Mouse (Mus musculus): Measurements from ENCODE around the gene Dennd5b. TPM values are rescaled to one million over a fixed set of nuclear protein-coding genes. Genes with fewer than 3 reads are reported as not detected.
A peak's percentile ranks its signal among the peaks of the same experiment; 100 is the strongest.

The Dennd5b gene
- total RNA-seq, 1 experiment from 2014 or later, result 56.2 TPM

GRCm38 (mm10) chr6:148971385-148971940 is 130.0 kb downstream of the Dennd5b start:
- no peak for ATAC-seq (ENCODE audit: extremely low read depth, insufficient number of reproducible peaks, low FRiP score, poor library complexity, severe bottlenecking)

DNA sequence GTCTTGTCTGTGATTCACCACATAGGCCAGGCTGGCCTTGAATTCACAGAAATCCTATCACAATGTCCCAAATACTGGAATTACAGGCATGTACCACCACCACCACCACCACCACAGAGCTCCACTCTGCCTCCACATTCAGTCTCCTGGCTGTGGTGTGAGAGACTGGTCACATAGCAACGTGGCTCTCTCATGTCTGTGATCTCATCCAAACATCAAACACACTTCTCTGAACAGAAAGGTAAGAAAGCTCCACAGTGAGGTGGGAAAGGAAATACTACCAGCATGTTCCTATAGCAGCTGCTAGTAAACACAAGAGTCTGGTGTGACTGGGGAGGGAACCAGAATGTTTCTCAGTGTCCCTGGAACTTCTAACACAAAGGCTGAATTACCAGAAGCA is 140.2 kb downstream of the Dennd5b start:
- ATAC-seq (ENCODE audit: extremely low read depth, insufficient number of reproducible peaks, low FRiP score, poor library complexity, severe bottlenecking), result no peak

DNA sequence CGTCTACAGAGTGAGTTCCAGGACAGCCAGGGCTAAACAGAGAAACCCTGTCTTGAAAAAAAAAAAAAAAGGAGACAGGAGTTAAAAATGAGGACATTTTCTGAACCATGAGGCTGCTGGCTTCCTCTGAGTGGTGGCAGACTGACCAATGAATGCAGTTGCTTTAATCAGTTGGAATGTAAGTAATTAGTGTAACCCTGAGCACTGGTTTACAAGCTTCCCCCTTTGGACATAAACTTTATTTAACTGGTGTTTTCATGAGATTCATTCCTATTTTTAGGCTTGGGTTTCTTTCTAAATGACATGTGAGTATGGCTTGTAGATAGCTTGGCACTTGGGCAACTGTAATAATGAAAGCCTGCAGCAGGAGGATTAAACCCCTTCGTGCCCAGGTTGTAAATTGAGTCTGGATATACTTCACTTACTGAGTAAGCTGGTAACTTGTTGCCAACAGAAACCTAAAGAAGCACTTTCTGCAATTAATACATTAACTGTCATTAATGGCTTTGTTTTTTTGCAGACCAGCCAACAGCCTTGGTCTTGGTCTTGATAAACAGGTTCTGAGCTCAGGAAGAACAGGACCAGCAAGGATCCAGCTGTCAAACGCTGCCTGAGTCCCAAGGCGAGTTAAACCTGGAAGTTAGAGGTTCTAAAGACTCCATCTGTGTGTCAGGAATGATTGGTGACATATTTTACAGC is 141.8 kb downstream of the Dennd5b start:
- ATAC-seq (ENCODE audit: extremely low read depth, insufficient number of reproducible peaks, low FRiP score, poor library complexity, severe bottlenecking), result no peak

DNA sequence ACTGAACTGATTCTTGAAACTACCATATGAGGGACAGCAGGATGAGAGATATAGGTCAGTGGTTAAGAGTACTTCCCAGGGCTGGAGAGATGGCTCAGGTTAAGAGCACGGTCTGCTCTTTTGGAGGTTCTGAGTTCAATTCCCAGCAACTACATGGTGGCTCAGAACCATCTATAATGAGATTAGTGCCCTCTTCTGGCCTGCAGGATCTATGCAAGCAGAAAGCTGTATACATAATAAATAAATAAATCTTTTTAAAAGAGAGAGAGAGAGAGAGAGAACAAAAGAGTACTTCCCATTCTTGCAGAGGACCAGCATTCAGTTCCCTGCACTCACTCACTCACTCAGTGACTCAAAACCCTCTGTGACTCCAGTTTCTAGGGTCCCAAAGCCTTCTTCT is 142.8 kb downstream of the Dennd5b start:
- ATAC-seq (ENCODE audit: extremely low read depth, insufficient number of reproducible peaks, low FRiP score, poor library complexity, severe bottlenecking), result no peak

GRCm38 (mm10) chr6:148957046-148957445 is 144.4 kb downstream of the Dennd5b start:
- ATAC-seq (ENCODE audit: extremely low read depth, insufficient number of reproducible peaks, low FRiP score, poor library complexity, severe bottlenecking), result no peak

GRCm38 (mm10) chr6:148955641-148956420 is 145.6 kb downstream of the Dennd5b start:
- ATAC-seq (ENCODE audit: extremely low read depth, insufficient number of reproducible peaks, low FRiP score, poor library complexity, severe bottlenecking), result no peak

GRCm38 (mm10) chr6:148946881-148947405 is 154.5 kb downstream of the Dennd5b start:
- ATAC-seq (ENCODE audit: extremely low read depth, insufficient number of reproducible peaks, low FRiP score, poor library complexity, severe bottlenecking), result no peak

GRCm38 (mm10) chr6:148946409-148946742 is 155.1 kb downstream of the Dennd5b start, which contains the start of gene Sinhcaf:
Gene Sinhcaf (minus strand): TSS chr6:148946467.
- ATAC-seq (ENCODE audit: extremely low read depth, insufficient number of reproducible peaks, low FRiP score, poor library complexity, severe bottlenecking), result peak; percentile 77

GRCm38 (mm10) chr6:148945509-148946408 is 155.7 kb downstream of the Dennd5b start:
- ATAC-seq (ENCODE audit: extremely low read depth, insufficient number of reproducible peaks, low FRiP score, poor library complexity, severe bottlenecking), result no peak

GRCm38 (mm10) chr6:148944767-148945508 is 156.5 kb downstream of the Dennd5b start:
- ATAC-seq (ENCODE audit: extremely low read depth, insufficient number of reproducible peaks, low FRiP score, poor library complexity, severe bottlenecking), result peak; percentile 52

GRCm38 (mm10) chr6:148944344-148944766 is 157.1 kb downstream of the Dennd5b start:
- ATAC-seq (ENCODE audit: extremely low read depth, insufficient number of reproducible peaks, low FRiP score, poor library complexity, severe bottlenecking), result no peak

DNA sequence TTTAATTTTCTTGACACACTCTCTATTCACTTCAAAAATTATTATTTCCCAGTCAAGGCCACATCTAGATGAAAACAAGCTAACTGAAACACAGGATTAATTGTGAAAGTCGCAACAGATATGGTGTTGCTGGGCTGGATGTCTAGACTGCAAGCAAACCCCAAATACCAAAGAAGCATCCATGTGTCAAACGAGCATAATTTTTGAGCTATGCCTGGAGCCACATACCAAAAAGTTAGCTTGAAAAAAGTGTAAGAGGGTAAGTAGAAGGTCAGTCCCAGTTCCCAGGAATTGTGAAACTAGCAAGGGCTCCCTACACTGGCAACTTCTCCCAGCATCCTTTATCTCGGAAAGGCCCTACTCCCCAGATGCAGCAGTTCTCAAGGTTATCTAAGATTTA is 157.8 kb downstream of the Dennd5b start:
- ATAC-seq (ENCODE audit: extremely low read depth, insufficient number of reproducible peaks, low FRiP score, poor library complexity, severe bottlenecking), result no peak

DNA sequence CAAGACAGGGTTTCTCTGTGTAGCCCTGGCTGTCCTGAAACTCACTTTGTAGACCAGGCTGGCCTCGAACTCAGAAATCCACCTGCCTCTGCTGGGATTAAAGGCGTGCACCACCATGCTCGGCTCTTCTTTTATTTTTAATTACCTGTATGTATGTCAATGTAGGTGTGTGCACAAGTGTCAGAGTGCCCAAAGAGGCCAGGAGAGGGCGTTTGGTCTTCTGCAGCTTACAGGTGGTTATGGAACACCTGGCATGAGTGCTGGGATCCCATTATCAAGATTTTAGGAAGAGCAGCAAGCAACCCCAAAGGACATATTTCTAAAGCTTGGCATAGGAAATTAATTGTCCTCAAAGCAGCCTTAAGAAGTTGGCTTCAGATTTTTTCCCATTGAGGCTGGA is 159.1 kb downstream of the Dennd5b start:
- ATAC-seq (ENCODE audit: extremely low read depth, insufficient number of reproducible peaks, low FRiP score, poor library complexity, severe bottlenecking), result no peak

- no peak for ATAC-seq (ENCODE audit: extremely low read depth, insufficient number of reproducible peaks, low FRiP score, poor library complexity, severe bottlenecking)
These were observed 159.6 kb downstream of the Dennd5b start for GRCm38 (mm10) chr6:148941880-148942279.

GRCm38 (mm10) chr6:148940383-148940782 is 161.1 kb downstream of the Dennd5b start:
- ATAC-seq (ENCODE audit: extremely low read depth, insufficient number of reproducible peaks, low FRiP score, poor library complexity, severe bottlenecking), result peak; percentile 60; the same call in 1 of the 2 replicates

All from neutrophil, adult 5-6 weeks (primary cell).